Mouse (Mus musculus) bone marrow, adult 2 months (tissue): Measurements from ENCODE around the gene Ddx4.

Experiments
- CTCF ChIP-seq: fragments of 200-500 bp; IDR thresholded peaks from 2 replicates; pipeline ENCODE4 v1.5.1; 2011; ENCODE audit warnings: low read length, control low read depth; ENCODE audit not compliant: control insufficient read depth, insufficient read depth
- POLR2A ChIP-seq: fragments of 200-500 bp; IDR thresholded peaks from 2 replicates; pipeline ENCODE4 v1.6.1; 2011; ENCODE audit warnings: low read depth, mild to moderate bottlenecking, control low read depth, low read length, borderline replicate concordance; ENCODE audit not compliant: control insufficient read depth

DNA sequence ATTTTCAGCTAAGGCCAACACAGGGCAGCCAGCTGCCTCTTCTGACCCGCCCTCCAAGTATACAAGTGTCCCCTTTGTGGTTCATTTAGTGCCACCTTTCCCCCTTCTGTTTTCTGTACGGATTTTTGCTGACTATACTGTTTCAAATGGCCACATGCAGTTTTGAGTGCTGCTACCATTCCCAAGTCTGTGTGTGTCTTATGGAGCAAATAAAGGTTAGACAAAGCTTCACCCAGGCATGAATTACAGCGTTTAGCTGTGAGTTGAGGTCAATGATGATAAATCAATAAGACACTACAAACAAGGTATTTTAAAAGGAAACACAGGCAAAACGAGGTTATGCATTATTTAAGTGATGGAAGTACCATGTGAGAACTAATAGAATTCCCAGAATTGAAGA lies 82.7 kb downstream of the Ddx4 start:
- TF ChIP-seq CTCF (no peak), POLR2A (no peak)
